Mouse (Mus musculus) G1E (cell line): ENCODE measurements at regions not wholly inside any gene's neighbourhood (a gene's known extent, or its start where the extent isn't known, plus 50 kb on each side); places are given as distances from the start of the nearest gene placed in this dataset.

ENCODE experiments used
- CTCF ChIP-seq: IDR thresholded peaks from 2 replicates; pipeline ENCODE4 v1.5.1; 2012; ENCODE audit warnings: low read depth, low read length, inconsistent platforms, mixed read lengths
- GATA1 ChIP-seq: IDR thresholded peaks from 2 replicates; pipeline ENCODE4 v1.6.1; 2012; ENCODE audit warnings: borderline replicate concordance, low read length, inconsistent platforms, mixed read lengths

DNA sequence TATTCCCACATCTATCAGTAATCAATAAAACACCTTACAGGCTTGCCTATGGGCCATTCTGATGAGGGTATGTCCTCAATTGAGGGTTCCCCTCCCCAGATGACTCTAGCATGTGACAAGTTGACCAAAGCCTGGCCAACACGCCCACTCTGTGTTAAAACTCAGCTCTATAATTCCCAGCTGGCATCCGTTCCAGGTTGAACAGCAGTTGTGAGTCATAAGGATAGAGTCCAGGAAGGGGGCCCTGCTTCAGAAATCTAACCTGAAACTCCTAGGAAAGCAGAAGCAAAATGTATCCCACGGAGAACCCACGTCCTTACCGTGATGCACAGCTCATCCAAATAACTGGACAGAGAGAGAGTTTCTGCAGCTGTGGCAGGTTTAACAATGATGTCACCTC is 147.2 kb upstream of the Ipo5 start:
- TF ChIP-seq CTCF (no peak), GATA1 (no peak)
